Mouse (Mus musculus): ENCODE measurements at regions not wholly inside any gene's neighbourhood (a gene's known extent, or its start where the extent isn't known, plus 50 kb on each side); places are given as distances from the start of the nearest gene placed in this dataset.

DNA sequence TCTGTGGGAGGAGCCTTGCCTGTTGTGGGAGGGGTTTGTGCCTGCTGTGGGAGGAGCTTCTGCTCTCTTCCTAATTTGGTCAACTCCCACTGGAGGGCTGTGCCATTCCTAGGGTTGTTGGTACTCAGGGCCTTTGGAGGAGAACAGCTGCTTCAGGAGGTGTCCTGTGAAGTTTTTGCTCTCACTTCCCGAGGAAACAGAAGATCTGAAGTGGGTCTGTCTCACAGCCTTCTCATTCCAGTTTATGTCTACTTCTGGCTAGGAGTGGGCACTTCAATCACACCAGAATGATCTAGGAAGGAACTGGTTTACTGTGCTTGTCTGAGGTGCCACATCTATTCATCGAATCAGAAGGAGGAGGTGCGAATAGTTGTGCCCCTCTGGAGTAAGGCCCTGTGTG is 125.5 kb upstream of the Zc3h12a start:
- TF ChIP-seq POLR2A (IDR thresholded peaks at IDR 0.05; ENCODE audit: borderline replicate concordance, extremely low read depth, low read depth, low read length): no peak
- TF ChIP-seq CTCF (IDR thresholded peaks at IDR 0.05; ENCODE audit: insufficient read depth, low read length): no peak
